Mouse (Mus musculus): ENCODE results near the gene Gsdma2.

- TF ChIP-seq CTCF (IDR thresholded peaks at IDR 0.05; ENCODE audit: control insufficient read depth, insufficient read depth, insufficient read length) (no peak), MYOD1 (IDR thresholded peaks at IDR 0.05; ENCODE audit: control insufficient read depth, insufficient read length, low read depth) (no peak)
Measured at GRCm38 (mm10) chr11:98698849-98699640, 52.5 kb downstream of the Gsdma2 start.

Data from C2C12 (cell line).